Mouse (Mus musculus) layer of hippocampus, adult 2 months (tissue): ENCODE measurements at regions not wholly inside any gene's neighbourhood (a gene's known extent, or its start where the extent isn't known, plus 50 kb on each side); places are given as distances from the start of the nearest gene placed in this dataset.

Experiments
- DNase-seq, 2 experiments: peaks; one replicate each; pipeline ENCODE4 v3.0.0; 2022; ENCODE audit warnings: low spot score in 2 of 2
- H3K27ac ChIP-seq: fragments of 200-600 bp; 2 replicates; pipeline ENCODE4 v1.8.1; 2022
- H3K4me3 ChIP-seq: fragments of 200-600 bp; 2 replicates; pipeline ENCODE4 v1.8.1; 2022; ENCODE audit warnings: mild to moderate bottlenecking
- CTCF ChIP-seq: fragments of 200-600 bp; conservative IDR thresholded peaks from 2 replicates; pipeline ENCODE4 v1.8.1; 2022; ENCODE audit warnings: antibody characterized with exemption, mild to moderate bottlenecking, moderate library complexity

DNA sequence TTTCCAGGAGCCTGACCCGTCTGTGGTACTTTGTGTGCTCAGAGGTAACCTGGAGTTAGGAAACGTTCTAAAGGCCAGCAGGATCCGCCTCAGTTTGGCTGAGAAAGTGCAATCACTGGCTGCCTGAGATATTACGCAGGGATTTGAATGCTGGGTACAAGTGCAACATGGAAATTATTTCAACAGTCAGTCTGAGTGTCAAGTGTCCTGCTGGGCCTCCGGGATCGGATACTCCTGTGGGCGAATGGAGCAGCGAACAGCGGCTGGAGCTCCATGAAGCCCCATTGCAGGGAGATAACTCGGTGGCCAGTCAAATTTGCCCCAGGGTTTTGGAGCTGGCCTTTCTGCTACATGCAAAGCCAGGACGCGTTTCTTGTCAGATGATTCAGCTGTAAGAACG lies 332.4 kb downstream of the Foxo1 start:
- peak overlapping the region; percentile 19; the same call in 1 of the 2 replicates for H3K4me3 ChIP-seq
- peak overlapping the region; percentile 87 for H3K27ac ChIP-seq
- DNase-seq, result no peak
- no peak for TF ChIP-seq CTCF

DNA sequence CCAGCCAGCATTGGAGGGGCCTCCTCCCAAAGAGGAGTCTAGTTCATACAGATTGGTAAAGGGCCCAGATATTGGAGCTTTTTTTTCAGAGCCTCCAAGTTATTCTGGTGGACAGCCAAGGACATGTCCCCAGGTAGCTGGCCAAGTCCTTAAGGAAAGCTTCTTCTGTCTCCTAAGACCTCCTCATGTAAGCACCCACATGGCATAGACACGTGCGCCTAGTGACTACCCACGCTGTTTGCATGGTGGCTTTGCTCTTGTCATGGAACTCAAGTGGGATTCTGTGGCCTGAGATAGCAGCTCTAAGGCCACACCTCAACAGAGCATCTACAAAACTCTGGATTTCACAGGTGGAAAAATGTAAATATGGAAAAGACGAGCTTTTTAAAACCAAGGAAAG lies 332.0 kb downstream of the Foxo1 start:
- Histone ChIP-seq H3K27ac (peak overlapping the region; percentile 87), H3K4me3 (no peak overlapping the region)
- DNase-seq, result no peak
- no peak for TF ChIP-seq CTCF

DNA sequence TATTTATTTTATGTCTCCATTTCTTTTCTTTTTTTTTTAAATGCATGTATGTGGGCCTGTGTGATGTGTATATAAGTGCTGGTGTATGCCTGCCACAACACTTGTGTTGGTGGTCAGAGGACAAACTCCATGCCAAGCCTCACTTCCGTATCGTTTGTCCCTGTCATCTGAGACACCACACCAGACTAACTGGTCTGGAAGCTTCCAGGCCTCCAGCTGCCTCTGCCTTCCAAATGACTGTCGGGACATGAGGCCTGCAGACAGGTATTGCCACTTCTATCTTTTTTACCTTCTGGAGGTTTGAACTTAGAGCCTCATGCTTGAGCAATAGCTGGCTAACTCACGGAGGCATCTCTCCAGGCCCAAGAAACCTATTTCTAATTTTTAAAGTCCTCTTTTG lies 318.3 kb downstream of the Foxo1 start:
- TF ChIP-seq CTCF, result no peak
- H3K27ac ChIP-seq, result no peak overlapping the region
- H3K4me3 ChIP-seq, result no peak overlapping the region
- DNase-seq, result no peak

DNA sequence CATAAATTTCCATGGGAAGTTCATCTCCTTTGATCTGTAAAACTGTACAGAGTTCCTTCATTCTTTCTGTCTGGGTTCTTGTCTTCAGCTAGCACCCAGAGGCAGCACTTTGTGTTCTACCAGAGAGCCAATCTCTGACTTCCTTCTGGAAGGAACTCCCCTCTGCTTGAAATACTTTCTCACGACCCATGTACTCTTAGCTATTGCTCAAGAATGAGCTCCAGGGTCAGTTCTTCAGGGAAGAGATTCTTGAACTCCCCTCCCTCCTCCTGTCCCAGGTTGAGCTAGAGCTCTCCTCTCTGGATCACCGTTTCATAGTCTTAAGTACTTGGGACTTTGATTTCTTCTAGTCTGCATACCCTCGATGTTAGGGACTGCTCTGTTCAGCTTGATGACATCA lies 311.8 kb downstream of the Foxo1 start:
- no peak for TF ChIP-seq CTCF
- Histone ChIP-seq H3K27ac (no peak overlapping the region), H3K4me3 (no peak overlapping the region)
- no peak for DNase-seq

DNA sequence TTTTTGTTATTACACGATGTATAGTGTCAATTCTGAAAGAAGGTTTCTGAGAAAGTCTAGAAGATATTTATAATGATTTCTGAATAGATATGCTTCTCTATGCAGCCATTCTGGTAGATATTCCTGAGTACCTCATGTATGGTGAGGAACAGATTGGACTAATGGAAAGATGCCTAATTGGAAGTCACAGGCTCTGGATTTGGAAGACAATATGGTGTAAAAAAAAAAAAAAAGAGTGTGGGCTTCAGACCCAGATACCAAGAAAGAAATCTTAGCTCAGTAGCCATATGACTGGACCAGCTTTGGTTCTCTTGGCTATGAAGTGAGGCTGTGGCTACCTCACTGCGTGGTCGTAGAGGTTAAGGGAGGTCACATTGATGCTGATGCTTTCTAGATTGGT lies 311.0 kb downstream of the Foxo1 start:
- Histone ChIP-seq H3K4me3 (no peak overlapping the region), H3K27ac (peak overlapping the region; percentile 15; the same call in 1 of the 2 replicates)
- DNase-seq, result peak in 1 of 2 experiments; percentile 37
- no peak for TF ChIP-seq CTCF

DNA sequence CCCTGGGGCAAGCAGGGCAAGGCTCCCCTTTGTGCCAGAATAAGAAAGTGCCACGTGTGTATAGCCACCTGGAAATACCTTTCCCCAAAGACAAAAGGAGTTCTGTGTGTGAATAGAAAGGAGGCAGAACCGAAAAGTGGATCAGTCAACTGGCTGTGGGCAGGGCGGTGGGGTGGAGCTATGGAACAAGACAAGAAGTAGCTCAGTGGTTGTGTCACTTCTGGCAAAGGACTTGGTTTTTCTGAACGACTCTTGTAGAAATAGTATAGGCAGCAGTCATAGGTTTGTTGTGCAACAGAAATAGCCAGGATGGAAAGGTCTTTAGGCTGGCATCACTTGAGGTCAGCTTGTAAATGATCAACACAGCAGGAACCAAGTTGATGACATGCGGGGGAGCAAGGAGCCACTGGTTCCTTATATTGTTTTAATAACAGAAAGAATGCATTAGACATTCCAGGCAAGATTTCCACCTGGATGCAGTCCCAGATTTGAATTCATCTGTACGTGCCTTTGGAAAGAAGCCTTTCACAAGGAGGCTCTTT lies 308.6 kb downstream of the Foxo1 start:
- H3K27ac ChIP-seq, result no peak overlapping the region
- no peak for DNase-seq
- no peak for TF ChIP-seq CTCF
- no peak overlapping the region for H3K4me3 ChIP-seq

DNA sequence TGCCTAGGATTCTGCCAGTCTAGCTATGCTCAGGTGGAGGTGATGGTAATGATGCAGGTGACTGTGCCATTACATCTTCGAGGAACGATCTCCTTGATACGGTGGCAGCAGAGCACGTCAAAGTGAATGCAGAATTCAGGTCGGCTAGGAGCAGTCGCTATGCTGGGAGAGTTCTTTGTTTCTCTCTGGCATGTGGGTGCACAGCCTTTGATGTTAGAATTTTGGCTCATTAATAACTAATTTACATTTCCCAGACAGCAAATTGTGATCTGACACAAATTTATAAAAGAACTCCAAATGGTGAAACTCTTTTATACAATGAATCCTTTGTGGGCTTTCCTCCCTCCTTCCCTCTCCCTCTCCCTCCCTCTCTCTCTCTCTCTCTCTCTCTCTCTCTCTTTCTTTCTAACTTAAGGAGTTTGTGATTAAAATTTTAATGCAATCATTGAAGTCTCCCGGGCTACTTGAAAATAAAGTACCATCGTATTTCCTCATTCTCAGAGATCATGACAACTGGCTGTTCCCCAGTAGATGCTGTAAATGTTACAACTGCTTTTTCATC lies 307.2 kb downstream of the Foxo1 start:
- Histone ChIP-seq H3K27ac (peak overlapping the region; percentile 69), H3K4me3 (no peak overlapping the region)
- TF ChIP-seq CTCF, result no peak
- peak; percentile 19 to 22 for DNase-seq

DNA sequence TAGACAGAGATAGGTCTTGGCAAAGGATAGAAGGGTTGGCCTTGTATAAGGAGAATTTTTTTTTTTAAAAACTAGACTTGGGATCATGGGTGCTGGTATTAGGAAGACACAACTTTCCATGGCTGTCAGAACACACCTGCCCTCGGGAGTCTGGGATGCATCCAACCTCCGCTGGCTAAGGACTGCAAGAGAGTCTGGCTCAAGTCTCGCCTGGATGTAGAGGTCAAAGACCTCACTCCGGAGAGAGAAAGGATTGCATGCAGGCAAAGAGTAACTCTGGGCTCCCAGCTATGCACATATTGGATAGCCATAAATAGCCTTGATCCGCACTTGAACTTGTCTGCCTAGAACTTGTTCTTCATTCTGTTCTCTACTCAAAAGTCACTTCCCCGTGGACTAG lies 306.2 kb downstream of the Foxo1 start:
- no peak for TF ChIP-seq CTCF
- H3K4me3 ChIP-seq, result no peak overlapping the region
- DNase-seq, result no peak

DNA sequence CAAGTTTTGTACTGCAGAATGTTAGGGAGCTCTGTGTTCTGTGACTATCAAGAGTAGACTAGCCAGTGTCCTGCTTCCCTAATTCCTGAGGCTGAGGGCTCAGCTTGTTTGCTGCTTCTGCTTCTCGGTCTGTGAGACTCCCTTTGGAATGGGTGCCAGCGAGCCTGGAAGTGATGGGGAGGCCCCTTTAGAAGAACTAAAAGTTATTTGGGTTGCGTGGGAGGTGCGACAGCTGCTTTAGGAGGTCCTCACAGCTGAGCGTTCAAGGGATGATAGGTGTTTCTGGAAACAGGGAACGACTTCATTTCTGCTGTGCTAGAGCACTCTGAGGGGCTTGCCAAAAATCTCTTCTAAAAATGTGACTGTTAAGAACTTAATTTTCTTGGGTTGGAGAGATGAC lies 305.7 kb downstream of the Foxo1 start:
- Histone ChIP-seq H3K27ac (peak overlapping the region; percentile 16; the same call in 1 of the 2 replicates), H3K4me3 (no peak overlapping the region)
- peak; percentile 5 to 27 for DNase-seq
- no peak for TF ChIP-seq CTCF

More for the DNA sequence above, 306.2 kb downstream of the Foxo1 start:
- peak overlapping the region; percentile 16; the same call in 1 of the 2 replicates for H3K27ac ChIP-seq

DNA sequence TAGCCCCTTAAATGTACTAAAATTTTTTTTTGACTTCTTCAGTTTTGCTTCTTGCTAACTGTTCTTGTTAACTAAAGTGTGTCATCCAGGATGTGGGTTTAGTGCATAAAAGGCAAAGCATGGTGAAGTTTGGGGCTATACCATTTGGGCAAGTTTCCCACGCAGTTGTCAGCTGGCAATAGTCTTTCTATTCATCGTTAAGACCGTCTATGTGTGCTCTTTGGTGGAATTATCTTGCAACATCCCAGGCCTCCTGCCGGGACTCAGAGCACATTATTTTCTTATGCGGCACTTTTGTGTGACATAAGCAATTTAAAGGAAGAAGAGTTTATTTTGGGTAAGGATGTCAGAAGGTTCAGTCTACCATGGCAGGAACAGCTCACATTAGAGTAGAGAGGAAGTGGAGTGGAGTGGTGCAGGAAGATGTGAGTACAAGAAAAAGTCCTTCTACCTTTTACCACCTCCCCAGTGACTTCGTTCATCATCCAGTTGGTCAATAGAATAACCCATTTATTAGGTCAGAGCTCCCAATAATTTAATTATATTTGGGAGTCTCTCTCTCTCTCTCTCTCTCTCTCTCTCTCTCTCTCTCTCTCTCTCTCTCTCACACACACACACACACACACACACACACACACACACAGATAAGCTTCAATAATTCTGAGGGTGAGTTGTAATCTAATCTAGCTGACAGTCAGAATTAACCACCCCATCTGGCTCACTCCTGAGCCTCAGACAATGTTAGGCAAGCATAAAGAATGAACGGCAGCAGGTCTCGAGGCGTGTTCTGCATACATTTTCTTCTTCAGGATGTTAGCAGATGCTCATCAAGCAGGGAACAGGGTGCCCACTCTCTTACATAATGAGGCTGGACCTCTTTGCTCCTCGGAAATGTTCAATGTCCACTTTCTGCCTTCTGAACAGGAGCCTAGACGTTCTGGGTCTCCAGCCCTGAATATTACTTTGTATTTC lies 304.7 kb downstream of the Foxo1 start:
- no peak for DNase-seq
- TF ChIP-seq CTCF, result no peak
- H3K27ac ChIP-seq, result no peak overlapping the region

DNA sequence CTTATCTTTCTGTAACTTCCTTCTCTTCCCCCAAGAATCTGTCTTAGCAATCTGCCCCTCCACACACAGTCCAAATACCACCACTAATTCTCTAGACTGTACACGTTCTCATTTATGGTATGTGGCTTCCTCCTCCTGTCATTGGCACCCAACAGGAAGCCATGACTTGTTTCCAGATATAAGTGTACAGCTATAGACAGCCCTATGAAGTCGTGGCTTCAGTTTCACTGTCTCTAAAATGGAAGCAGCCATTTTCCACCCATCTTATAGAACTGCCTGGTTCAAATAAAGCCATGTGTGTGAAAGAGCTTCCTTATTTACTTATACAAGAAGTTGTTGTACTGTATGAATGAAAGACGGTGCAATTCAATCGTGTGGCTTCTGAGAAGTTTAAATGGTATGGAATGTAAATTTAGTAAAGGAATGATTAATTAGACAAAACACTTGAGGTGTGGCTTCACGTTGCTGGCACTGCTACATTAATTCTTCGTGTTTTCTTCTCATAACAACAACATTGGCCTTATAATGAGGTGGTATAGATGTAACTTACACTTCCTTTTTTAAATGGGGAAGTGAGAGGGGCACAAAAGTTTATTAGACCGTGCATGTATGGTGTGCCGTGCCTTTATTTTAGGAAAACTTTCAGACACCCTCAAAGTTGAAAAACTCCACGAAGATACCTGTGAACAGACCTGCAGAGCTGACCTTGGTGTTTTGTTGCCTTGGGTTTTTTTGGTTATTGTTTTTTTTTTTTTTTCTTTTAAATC lies 299.7 kb downstream of the Foxo1 start:
- TF ChIP-seq CTCF, result no peak
- H3K27ac ChIP-seq, result no peak overlapping the region
- DNase-seq, result no peak
- no peak overlapping the region for H3K4me3 ChIP-seq

More for the DNA sequence above, 304.7 kb downstream of the Foxo1 start:
- no peak overlapping the region for H3K4me3 ChIP-seq

DNA sequence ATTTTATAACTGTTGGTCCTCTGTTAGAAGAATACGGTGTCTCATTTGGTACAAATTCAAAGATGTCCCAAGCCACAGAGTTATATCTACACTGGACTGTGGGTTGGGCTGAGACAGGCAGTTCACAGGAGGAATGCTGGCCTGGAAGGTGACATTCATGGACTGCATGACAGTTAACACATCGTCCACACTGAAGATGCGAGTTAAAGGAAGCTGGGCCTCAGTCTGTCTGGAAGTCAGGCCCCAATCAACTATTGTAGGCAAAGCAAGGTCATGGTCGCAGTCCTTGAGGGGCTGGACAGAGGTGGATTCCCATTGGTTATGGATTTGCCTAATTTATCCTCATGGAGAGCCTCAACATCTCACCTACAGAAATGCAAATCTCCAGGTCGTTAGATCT lies 295.5 kb downstream of the Foxo1 start:
- TF ChIP-seq CTCF, result no peak

DNA sequence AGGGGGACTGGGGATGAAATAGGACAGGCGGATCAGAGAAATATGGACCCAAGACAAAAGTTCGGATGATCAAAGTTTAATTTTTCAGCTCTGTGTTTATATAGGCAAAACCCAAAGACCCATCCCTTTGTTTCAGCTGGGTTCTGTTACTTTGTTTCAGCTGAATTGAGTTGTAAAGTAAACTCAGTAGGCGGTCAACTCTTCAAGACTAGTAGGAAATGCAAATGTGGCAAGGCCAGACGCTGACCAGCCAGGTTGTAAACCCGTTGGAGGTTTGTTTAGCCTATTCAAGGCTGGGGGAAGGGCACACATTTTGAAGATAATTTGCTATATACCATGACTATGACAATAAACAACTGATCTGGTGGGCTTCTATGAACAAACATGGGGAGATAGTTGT lies 294.7 kb downstream of the Foxo1 start:
- H3K27ac ChIP-seq, result no peak overlapping the region
- no peak for DNase-seq
- no peak for TF ChIP-seq CTCF
- H3K4me3 ChIP-seq, result no peak overlapping the region

More for the DNA sequence above, 295.5 kb downstream of the Foxo1 start:
- H3K4me3 ChIP-seq, result no peak overlapping the region
- no peak overlapping the region for H3K27ac ChIP-seq
- no peak for DNase-seq
